Mouse (Mus musculus): ENCODE data around the gene Gm21992. TPM values are rescaled to one million over a fixed set of nuclear protein-coding genes. Genes with fewer than 3 reads are reported as not detected.
A peak's percentile ranks its signal among the peaks of the same experiment; 100 is the strongest.

The Gm21992 gene
- polyA plus RNA-seq, 1 experiment from 2014 or later = 26.7 TPM

GRCm38 (mm10) chr19:4810309-4810708 lies 1.1 kb downstream of the Gm21992 start:
- peaks cover 12% of the 10 kb centered on the region for H3K36me3 ChIP-seq
- peak overlapping the region; percentile 71 for H3K4me3 ChIP-seq
- H3K9me3 ChIP-seq = no peaks in the 10 kb centered on the region; the same call in 1 of the 2 replicates
- H3K4me1 ChIP-seq (replicated peaks) = peaks cover 27% of the 10 kb centered on the region
- no peak for DNase-seq (ENCODE audit: low spot score)
- H3K27me3 ChIP-seq (ENCODE audit: insufficient read depth, poor library complexity, severe bottlenecking) = no peaks in the 10 kb centered on the region
- under 1% methylated on average over 14 of the region's 14 CpGs for WGBS
- H3K27ac ChIP-seq = peak overlapping the region; percentile 95

- no peak overlapping the region for H3K4me3 ChIP-seq
- peak overlapping the region; percentile 40; the same call in 1 of the 2 replicates for H3K27ac ChIP-seq
- H3K36me3 ChIP-seq = peaks cover 72% of the 10 kb centered on the region
- H3K9me3 ChIP-seq = no peaks in the 10 kb centered on the region
- peak; percentile 21 for DNase-seq (ENCODE audit: low spot score)
- 84% methylated on average over 10 of the region's 10 CpGs for WGBS
- H3K4me1 ChIP-seq (replicated peaks) = peaks cover 23% of the 10 kb centered on the region
- H3K27me3 ChIP-seq (ENCODE audit: insufficient read depth, poor library complexity, severe bottlenecking) = no peaks in the 10 kb centered on the region
These were observed 8.1 kb downstream of the Gm21992 start for GRCm38 (mm10) chr19:4803283-4803682.

- Histone ChIP-seq H3K9me3 (no peaks in the 10 kb centered on the region), H3K27ac (no peak overlapping the region), H3K4me1 (replicated peaks) (peaks cover 17% of the 10 kb centered on the region), H3K4me3 (no peak overlapping the region), H3K36me3 (peaks cover 78% of the 10 kb centered on the region), H3K27me3 (ENCODE audit: insufficient read depth, poor library complexity, severe bottlenecking) (no peaks in the 10 kb centered on the region)
- WGBS = 95% methylated on average over 7 of the region's 7 CpGs
- no peak for DNase-seq (ENCODE audit: low spot score)
These were observed 8.7 kb downstream of the Gm21992 start for GRCm38 (mm10) chr19:4802691-4803091.

GRCm38 (mm10) chr19:4799083-4799482 lies 12.3 kb downstream of the Gm21992 start:
- no peak for DNase-seq (ENCODE audit: low spot score)
- Histone ChIP-seq H3K9me3 (no peaks in the 10 kb centered on the region), H3K4me1 (replicated peaks) (peaks cover 23% of the 10 kb centered on the region), H3K36me3 (peaks cover 79% of the 10 kb centered on the region), H3K27ac (no peak overlapping the region), H3K27me3 (ENCODE audit: insufficient read depth, poor library complexity, severe bottlenecking) (no peaks in the 10 kb centered on the region), H3K4me3 (no peak overlapping the region)
- 94% methylated on average over 5 of the region's 5 CpGs for WGBS

- DNase-seq (ENCODE audit: low spot score) = no peak
- Histone ChIP-seq H3K4me1 (replicated peaks) (peaks cover 14% of the 10 kb centered on the region), H3K4me3 (no peak overlapping the region), H3K36me3 (peaks cover 66% of the 10 kb centered on the region), H3K9me3 (no peaks in the 10 kb centered on the region), H3K27me3 (ENCODE audit: insufficient read depth, poor library complexity, severe bottlenecking) (no peaks in the 10 kb centered on the region), H3K27ac (no peak overlapping the region)
- WGBS = 98% methylated on average over 2 of the region's 2 CpGs
These were observed 13.6 kb downstream of the Gm21992 start for GRCm38 (mm10) chr19:4797846-4798245.

GRCm38 (mm10) chr19:4795929-4796328 lies 15.5 kb downstream of the Gm21992 start:
- H3K9me3 ChIP-seq = no peaks in the 10 kb centered on the region
- no peak overlapping the region for H3K4me3 ChIP-seq
- H3K36me3 ChIP-seq = peaks cover 60% of the 10 kb centered on the region
- WGBS = 86% methylated on average over 1 of the region's 1 CpGs
- peaks cover 24% of the 10 kb centered on the region for H3K4me1 ChIP-seq (replicated peaks)
- DNase-seq (ENCODE audit: low spot score) = no peak
- no peak overlapping the region for H3K27ac ChIP-seq
- H3K27me3 ChIP-seq (ENCODE audit: insufficient read depth, poor library complexity, severe bottlenecking) = no peaks in the 10 kb centered on the region

GRCm38 (mm10) chr19:4793831-4794422 lies 17.5 kb downstream of the Gm21992 start, which contains the start of gene Rbm4:
Rbm4 (minus strand) TSS chr19:4793901.
- H3K4me3 ChIP-seq = peak within 1 kb of the TSS; percentile 77
- under 1% methylated on average over 31 of the region's 31 CpGs for WGBS
- H3K36me3 ChIP-seq = peaks cover 60% of the 10 kb centered on the region
- no peaks in the 10 kb centered on the region for H3K27me3 ChIP-seq (ENCODE audit: insufficient read depth, poor library complexity, severe bottlenecking)
- peak; percentile 96 for DNase-seq (ENCODE audit: low spot score)
- peak within 1 kb of the TSS; percentile 90 for H3K27ac ChIP-seq
- H3K9me3 ChIP-seq = no peaks in the 10 kb centered on the region
- peaks cover 40% of the 10 kb centered on the region for H3K4me1 ChIP-seq (replicated peaks)

GRCm38 (mm10) chr19:4793281-4793830 lies 18.1 kb downstream of the Gm21992 start:
- Histone ChIP-seq H3K36me3 (peaks cover 60% of the 10 kb centered on the region), H3K27me3 (ENCODE audit: insufficient read depth, poor library complexity, severe bottlenecking) (no peaks in the 10 kb centered on the region), H3K4me1 (replicated peaks) (peaks cover 40% of the 10 kb centered on the region), H3K4me3 (peak overlapping the region; percentile 77), H3K27ac (peak overlapping the region; percentile 90), H3K9me3 (no peaks in the 10 kb centered on the region)
- 2% methylated on average over 16 of the region's 16 CpGs for WGBS
- DNase-seq (ENCODE audit: low spot score) = no peak

GRCm38 (mm10) chr19:4786313-4786712 lies 25.1 kb downstream of the Gm21992 start:
- H3K27me3 ChIP-seq (ENCODE audit: insufficient read depth, poor library complexity, severe bottlenecking) = no peaks in the 10 kb centered on the region
- no peak overlapping the region for H3K4me3 ChIP-seq
- no peaks in the 10 kb centered on the region for H3K9me3 ChIP-seq
- peaks cover 100% of the 10 kb centered on the region for H3K36me3 ChIP-seq
- WGBS = over 99% methylated on average over 2 of the region's 2 CpGs
- peaks cover 27% of the 10 kb centered on the region for H3K4me1 ChIP-seq (replicated peaks)
- no peak for DNase-seq (ENCODE audit: low spot score)
- no peak overlapping the region for H3K27ac ChIP-seq

GRCm38 (mm10) chr19:4785206-4785605 lies 26.2 kb downstream of the Gm21992 start:
- 92% methylated on average over 7 of the region's 7 CpGs for WGBS
- no peak overlapping the region for H3K4me3 ChIP-seq
- no peaks in the 10 kb centered on the region for H3K27me3 ChIP-seq (ENCODE audit: insufficient read depth, poor library complexity, severe bottlenecking)
- no peak overlapping the region for H3K27ac ChIP-seq
- DNase-seq (ENCODE audit: low spot score) = no peak
- peaks cover 100% of the 10 kb centered on the region for H3K36me3 ChIP-seq
- H3K9me3 ChIP-seq = no peaks in the 10 kb centered on the region
- H3K4me1 ChIP-seq (replicated peaks) = peaks cover 16% of the 10 kb centered on the region

- no peak for DNase-seq (ENCODE audit: low spot score)
- H3K4me3 ChIP-seq = no peak overlapping the region
- peaks cover 8% of the 10 kb centered on the region; the same call in 1 of the 2 replicates for H3K4me1 ChIP-seq (replicated peaks)
- no peaks in the 10 kb centered on the region for H3K9me3 ChIP-seq
- H3K27me3 ChIP-seq (ENCODE audit: insufficient read depth, poor library complexity, severe bottlenecking) = no peaks in the 10 kb centered on the region
- 98% methylated on average over 2 of the region's 2 CpGs for WGBS
- peaks cover 99% of the 10 kb centered on the region for H3K36me3 ChIP-seq
- H3K27ac ChIP-seq = no peak overlapping the region
These were observed 28.5 kb downstream of the Gm21992 start for GRCm38 (mm10) chr19:4782891-4783290.

GRCm38 (mm10) chr19:4772785-4773184 lies 38.6 kb downstream of the Gm21992 start:
- Histone ChIP-seq H3K27me3 (ENCODE audit: insufficient read depth, poor library complexity, severe bottlenecking) (no peaks in the 10 kb centered on the region), H3K36me3 (peaks cover 100% of the 10 kb centered on the region), H3K4me1 (replicated peaks) (no peaks in the 10 kb centered on the region), H3K4me3 (no peak overlapping the region), H3K27ac (no peak overlapping the region), H3K9me3 (no peaks in the 10 kb centered on the region)
- no peak for DNase-seq (ENCODE audit: low spot score)
- 92% methylated on average over 3 of the region's 3 CpGs for WGBS

- Histone ChIP-seq H3K4me3 (no peak overlapping the region), H3K27me3 (ENCODE audit: insufficient read depth, poor library complexity, severe bottlenecking) (no peaks in the 10 kb centered on the region), H3K36me3 (peaks cover 100% of the 10 kb centered on the region), H3K27ac (no peak overlapping the region), H3K4me1 (replicated peaks) (no peaks in the 10 kb centered on the region), H3K9me3 (no peaks in the 10 kb centered on the region)
- no peak for DNase-seq (ENCODE audit: low spot score)
- 89% methylated on average over 12 of the region's 12 CpGs for WGBS
These were observed 43.8 kb downstream of the Gm21992 start for GRCm38 (mm10) chr19:4767507-4768148.
